Mouse (Mus musculus) erythroblast, embryonic 14.5 days (primary cell): Measurements from ENCODE around the gene Ppp1r14b. TPM values are rescaled to one million over a fixed set of nuclear protein-coding genes. Genes with fewer than 3 reads are reported as not detected.

Source experiments
- H3K27me3 ChIP-seq: 2 replicates; pipeline ENCODE4 v1.6.1; 2012; ENCODE audit warnings: inconsistent platforms; ENCODE audit not compliant: control insufficient read depth
- H3K36me3 ChIP-seq: 2 replicates; pipeline ENCODE4 v1.6.1; 2012; ENCODE audit warnings: mild to moderate bottlenecking, inconsistent platforms; ENCODE audit not compliant: control insufficient read depth
- H3K4me1 ChIP-seq: 2 replicates; pipeline ENCODE4 v1.6.1; 2012; ENCODE audit warnings: inconsistent platforms; ENCODE audit not compliant: control insufficient read depth
- H3K4me3 ChIP-seq: replicated peaks from 2 replicates; pipeline ENCODE3; 2012; ENCODE audit warnings: moderate library complexity, mild to moderate bottlenecking, inconsistent platforms
- H3K9me3 ChIP-seq: 2 replicates; pipeline ENCODE4 v1.6.1; 2012; ENCODE audit warnings: low read length, inconsistent platforms, mixed read lengths; ENCODE audit not compliant: control insufficient read depth
- GATA1 ChIP-seq: IDR thresholded peaks from 2 replicates; pipeline ENCODE4 v1.6.1; 2012; ENCODE audit warnings: low read length, inconsistent platforms, mixed read lengths
- TAL1 ChIP-seq: IDR thresholded peaks from 3 replicates; pipeline ENCODE4 v1.6.1; 2012; ENCODE audit warnings: low read length, inconsistent platforms, mixed read lengths
- polyA plus RNA-seq: library from polyadenylated mRNA; stranded (reverse); fragments of >175 nt; gene quantifications from 2 replicates; pipeline ENCODE4 v1.2.3, GENCODE M21; 2012

Ppp1r14b gene
- polyA plus RNA-seq, 1 experiment: 15.6 TPM

- H3K4me1 ChIP-seq: peaks cover 5% of the 10 kb centered on the region
- TF ChIP-seq TAL1 (no peak), GATA1 (no peak)
- peaks cover 10% of the 10 kb centered on the region; the same call in 1 of the 2 replicates for H3K9me3 ChIP-seq
- peaks cover 79% of the 10 kb centered on the region for H3K27me3 ChIP-seq
- H3K36me3 ChIP-seq: no peaks in the 10 kb centered on the region; the same call in 1 of the 2 replicates
- H3K4me3 ChIP-seq: no peak overlapping the region
Measured at GRCm38 (mm10) chr19:6933436-6934194, 41.2 kb upstream of the Ppp1r14b start.

- peaks cover 10% of the 10 kb centered on the region; the same call in 1 of the 2 replicates for H3K9me3 ChIP-seq
- H3K4me3 ChIP-seq: no peak within 1 kb of the TSS
- TF ChIP-seq TAL1 (no peak), GATA1 (no peak)
- peaks cover 5% of the 10 kb centered on the region for H3K4me1 ChIP-seq
- H3K36me3 ChIP-seq: no peaks in the 10 kb centered on the region; the same call in 1 of the 2 replicates
- H3K27me3 ChIP-seq: peaks cover 71% of the 10 kb centered on the region
Measured at GRCm38 (mm10) chr19:6934195-6934977, 40.4 kb upstream of the Ppp1r14b start, which contains the start of gene Kcnk4. Gene Kcnk4 (minus strand): TSS chr19:6934515.

- Histone ChIP-seq H3K36me3 (no peaks in the 10 kb centered on the region; the same call in 1 of the 2 replicates), H3K27me3 (peaks cover 55% of the 10 kb centered on the region), H3K9me3 (peaks cover 10% of the 10 kb centered on the region; the same call in 1 of the 2 replicates), H3K4me3 (no peak overlapping the region), H3K4me1 (peaks cover 17% of the 10 kb centered on the region)
- TF ChIP-seq GATA1 (no peak), TAL1 (no peak)
Measured at GRCm38 (mm10) chr19:6936299-6936698, 38.5 kb upstream of the Ppp1r14b start.

- Histone ChIP-seq H3K36me3 (no peaks in the 10 kb centered on the region; the same call in 1 of the 2 replicates), H3K27me3 (peaks cover 40% of the 10 kb centered on the region), H3K4me3 (no peak overlapping the region), H3K9me3 (peaks cover 10% of the 10 kb centered on the region; the same call in 1 of the 2 replicates), H3K4me1 (peaks cover 27% of the 10 kb centered on the region)
- TF ChIP-seq GATA1: no peak
- TF ChIP-seq TAL1: no peak
Measured at GRCm38 (mm10) chr19:6937541-6938465, 37.0 kb upstream of the Ppp1r14b start.

GRCm38 (mm10) chr19:6939106-6940002, 35.4 kb upstream of the Ppp1r14b start:
- Histone ChIP-seq H3K27me3 (peaks cover 24% of the 10 kb centered on the region), H3K4me1 (peaks cover 31% of the 10 kb centered on the region)
- no peak for TF ChIP-seq TAL1
- no peak for TF ChIP-seq GATA1

GRCm38 (mm10) chr19:6940396-6941351, 34.1 kb upstream of the Ppp1r14b start:
- Histone ChIP-seq H3K9me3 (no peaks in the 10 kb centered on the region), H3K36me3 (peaks cover 14% of the 10 kb centered on the region), H3K27me3 (peaks cover 11% of the 10 kb centered on the region), H3K4me1 (peaks cover 34% of the 10 kb centered on the region), H3K4me3 (peak overlapping the region; percentile 81)
- TF ChIP-seq TAL1: no peak
- no peak for TF ChIP-seq GATA1

More at GRCm38 (mm10) chr19:6939106-6940002, 35.4 kb upstream of the Ppp1r14b start:
- Histone ChIP-seq H3K9me3 (no peaks in the 10 kb centered on the region; the same call in 1 of the 2 replicates), H3K36me3 (peaks cover 5% of the 10 kb centered on the region), H3K4me3 (no peak overlapping the region)
